Mouse (Mus musculus) testis, adult 2 months (tissue): ENCODE measurements around the gene Alk.

Source experiments
- CTCF ChIP-seq: fragments of 200-500 bp; IDR thresholded peaks from 2 replicates; pipeline ENCODE4 v1.5.1; 2012; ENCODE audit warnings: low read depth, mild to moderate bottlenecking, inconsistent platforms, low read length, moderate library complexity; ENCODE audit not compliant: control insufficient read depth, insufficient read depth, insufficient replicate concordance
- POLR2A ChIP-seq: fragments of 200-500 bp; IDR thresholded peaks from 2 replicates; pipeline ENCODE4 v1.6.1; 2012; ENCODE audit warnings: low read depth, mild to moderate bottlenecking, inconsistent platforms, low read length, moderate library complexity; ENCODE audit not compliant: control insufficient read depth

DNA sequence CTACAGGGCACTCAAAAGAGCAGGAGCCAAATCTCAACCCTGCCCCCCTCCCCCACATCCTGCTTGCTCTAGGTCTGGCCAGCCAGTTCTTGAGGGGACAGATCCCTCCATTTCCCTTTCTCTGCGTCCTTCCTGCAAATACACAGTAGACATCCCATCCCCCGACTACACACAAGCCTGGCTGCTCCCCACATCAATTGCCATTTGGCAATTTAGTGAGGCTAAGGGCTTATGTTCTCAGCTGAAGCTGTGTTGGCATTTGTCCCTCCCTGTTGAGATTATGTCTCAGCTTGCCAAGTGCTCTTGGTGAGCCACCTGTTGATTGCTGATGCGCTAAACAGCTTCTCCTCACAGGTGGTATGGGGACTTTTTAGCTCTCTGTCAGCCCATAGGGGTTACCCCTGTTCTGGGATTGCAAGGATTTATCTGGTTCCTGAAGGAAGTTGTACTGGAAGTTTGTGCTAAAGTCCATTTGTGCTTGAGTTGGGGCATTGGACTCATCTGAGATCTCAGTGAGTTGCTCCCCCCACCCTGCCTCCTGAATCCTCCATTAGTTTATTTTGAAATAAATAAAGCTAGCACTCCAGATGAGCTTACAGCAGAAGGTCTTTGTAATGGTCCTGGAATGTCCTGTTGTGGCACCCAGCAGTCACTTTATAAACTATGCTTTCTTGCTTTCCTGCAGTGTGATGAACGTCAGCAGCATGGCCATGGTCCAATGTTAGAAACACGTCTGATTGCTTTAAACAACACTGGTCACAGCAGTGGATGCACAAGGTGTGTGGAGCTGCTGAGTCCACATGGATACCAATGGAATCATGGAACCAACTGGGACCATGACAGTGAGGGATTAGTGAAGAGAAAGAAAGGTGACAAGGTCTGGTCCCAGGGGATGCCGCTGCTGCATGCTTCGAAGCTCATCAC lies 353.7 kb downstream of the Alk start:
- TF ChIP-seq POLR2A: no peak
- no peak for TF ChIP-seq CTCF
